In the genomic region with DNA sequence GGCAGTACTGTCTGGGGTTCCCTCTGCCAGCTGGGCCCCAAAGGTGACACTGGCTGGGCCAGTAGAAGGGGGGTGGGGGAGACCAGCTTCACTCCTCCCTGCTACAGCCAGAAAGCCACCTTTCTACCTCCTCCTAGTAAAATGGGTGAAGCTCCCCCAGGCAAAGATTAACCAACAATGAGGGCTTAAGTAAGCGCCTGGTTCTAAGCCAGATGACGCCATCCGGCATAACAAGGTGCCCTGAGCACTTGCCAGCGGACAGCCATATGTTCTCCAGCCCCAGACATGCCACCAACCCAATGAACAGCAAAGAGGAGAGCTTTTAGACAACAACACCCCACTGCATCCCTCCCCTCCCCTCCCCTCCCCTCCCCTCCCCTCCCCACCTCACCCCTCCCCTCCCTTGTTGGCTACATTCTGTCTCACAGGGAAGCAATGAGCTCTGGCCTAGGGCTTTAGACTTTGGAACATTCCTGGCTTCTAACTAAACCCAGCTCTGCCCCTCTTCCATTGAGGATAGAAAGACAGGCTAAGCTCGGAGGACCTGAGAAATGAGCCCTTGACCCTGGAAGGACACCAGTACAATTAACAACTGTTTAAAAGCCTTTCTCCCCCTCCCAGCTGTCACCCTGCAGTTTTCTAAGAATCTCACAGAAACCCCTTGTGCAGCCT, we compare ENCODE assay signal across 10 mouse cellular contexts. TPM values are rescaled to one million over a fixed set of nuclear protein-coding genes. Genes with fewer than 3 reads are reported as not detected.
DNase-seq lines count a peak whose midpoint lies in the region; ATAC-seq lines count a peak whose summit lies in the region.
"Had no signal": no experiment of that assay in that cellular context is flagged by ENCODE, and none has a peak within 500 bp of the region (broad histone marks: within the 10 kb centered on the region; RNA-seq: fewer than 3 reads in every experiment).

No protein-coding gene starts in this region.

- peaks cover 58% of the 10 kb centered on the region for H3K4me1 ChIP-seq in forebrain, embryonic 12.5 days
- H3K4me1 ChIP-seq in midbrain, embryonic 13.5 days (replicated peaks) = peaks cover 50% of the 10 kb centered on the region

- peak overlapping the region; percentile 91 for H3K27ac ChIP-seq in forebrain, embryonic 12.5 days
- peak overlapping the region; percentile 81 for H3K27ac ChIP-seq in midbrain, embryonic 13.5 days
- H3K27ac ChIP-seq: liver, embryonic 14.5 days; stomach, embryonic 15.5 days had no signal

- H3K9ac ChIP-seq in forebrain, embryonic 12.5 days = no peak overlapping the region
- H3K9ac ChIP-seq in midbrain, embryonic 13.5 days (replicated peaks) = no peak overlapping the region
- H3K9ac ChIP-seq: liver, embryonic 14.5 days; stomach, embryonic 15.5 days had no signal

- no peaks in the 10 kb centered on the region for H3K36me3 ChIP-seq in forebrain, embryonic 12.5 days (replicated peaks)
- no peaks in the 10 kb centered on the region for H3K36me3 ChIP-seq in midbrain, embryonic 13.5 days
- H3K36me3 ChIP-seq: stomach, embryonic 15.5 days had no signal

- DNase-seq in layer of hippocampus, adult 11-12 months (ENCODE audit: low spot score) = peak; percentile 47
- DNase-seq in layer of hippocampus, adult 9-10 months (ENCODE audit: low spot score) = no peak
- peak; percentile 83 for DNase-seq in kidney, postnatal 14 days
- DNase-seq in thymus, adult 18-20 months = no peak
- DNase-seq in right cerebral cortex, adult 2 months (ENCODE audit: low spot score in 2 of 2) = no peak
- DNase-seq in right cerebral cortex, postnatal 10 days (ENCODE audit: low spot score in 2 of 2) = no peak

- H3K4me3 ChIP-seq in forebrain, embryonic 12.5 days (replicated peaks) = no peak overlapping the region
- H3K4me3 ChIP-seq in midbrain, embryonic 13.5 days (replicated peaks) = no peak overlapping the region
- H3K4me3 ChIP-seq: stomach, embryonic 15.5 days had no signal

- ATAC-seq in forebrain, embryonic 12.5 days (ENCODE audit: low FRiP score) = peak; percentile 34; the same call in 1 of the 2 replicates
- no peak for ATAC-seq in midbrain, embryonic 13.5 days

- no peak overlapping the region for H3K4me2 ChIP-seq in forebrain, embryonic 12.5 days
- no peak overlapping the region for H3K4me2 ChIP-seq in midbrain, embryonic 13.5 days (replicated peaks)
- H3K4me2 ChIP-seq: stomach, embryonic 15.5 days had no signal

- no peaks in the 10 kb centered on the region for H3K9me3 ChIP-seq in forebrain, embryonic 12.5 days
- H3K9me3 ChIP-seq in midbrain, embryonic 13.5 days = no peaks in the 10 kb centered on the region
- H3K9me3 ChIP-seq: stomach, embryonic 15.5 days had no signal

- 30% methylated on average over 5 of the region's 5 CpGs for WGBS in forebrain, embryonic 12.5 days
- 37% methylated on average over 5 of the region's 5 CpGs for WGBS in midbrain, embryonic 13.5 days

- no peaks in the 10 kb centered on the region for H3K27me3 ChIP-seq in forebrain, embryonic 12.5 days
- no peaks in the 10 kb centered on the region for H3K27me3 ChIP-seq in midbrain, embryonic 13.5 days
- H3K27me3 ChIP-seq: stomach, embryonic 15.5 days had no signal

RNA-seq across cellular contexts. Expression of gene Celsr1, which starts 42.0 kb away (rescaled TPM):
- polyA plus RNA-seq in forebrain, embryonic 12.5 days (2016; fragmentation: Nextera tagmentation; extraction: Ambion mirVana) = 7.3 and 7.9 TPM in 2 replicates
- polyA plus RNA-seq in midbrain, embryonic 13.5 days (2015; fragmentation: Nextera tagmentation; extraction: Ambion mirVana) = 2.0 and 2.7 TPM in 2 replicates

Comparison
In these comparisons a context has a peak if more than half of its experiments do, and no peak if none do; other contexts are left out.
1. DNase-seq: peak in layer of hippocampus, adult 11-12 months (single experiment) and kidney, postnatal 14 days (single experiment); none in layer of hippocampus, adult 9-10 months (single experiment), thymus, adult 18-20 months (0 of 2), right cerebral cortex, adult 2 months (0 of 2) and right cerebral cortex, postnatal 10 days (0 of 2).